Mouse (Mus musculus) megakaryocyte-erythroid progenitor cell, adult 5-6 weeks (primary cell): Measurements from ENCODE around the gene Stk31. TPM values are rescaled to one million over a fixed set of nuclear protein-coding genes. Genes with fewer than 3 reads are reported as not detected.

Source experiments
- total RNA-seq, 2 experiments: library from RNA; stranded (forward) in 1 of 2; stranded (reverse) in 1 of 2; fragments of 200-1000, 215-1000 nt in 1 of 2; fragments of >200 nt in 1 of 2; fragmentation: Nextera tagmentation in 1 of 2; gene quantifications; 2 replicates each; pipeline ENCODE4 v1.2.3; 2014 to 2017

The Stk31 gene
- total RNA-seq, 2 experiments from 2014 or later, result not detected

Other genes with a start within 250 kb of the Stk31 start
- gene Igf2bp3, start 180.6 kb upstream of the Stk31 start, total RNA-seq (2014; fragmentation: Nextera tagmentation), result 0.17 TPM in 1 of 2 replicates, not detected in the other
- not detected in 2 replicates for gene Igf2bp3, start 180.6 kb upstream of the Stk31 start, total RNA-seq (2017)
- gene Tra2a, start 131.6 kb upstream of the Stk31 start, total RNA-seq (2014; fragmentation: Nextera tagmentation), result 160 and 198 TPM in 2 replicates
- 184 and 193 TPM in 2 replicates for gene Tra2a, start 131.6 kb upstream of the Stk31 start, total RNA-seq (2017)
- 0.70 and 3.1 TPM in 2 replicates for gene Ccdc126, start 76.3 kb upstream of the Stk31 start, total RNA-seq (2014; fragmentation: Nextera tagmentation)
- gene Ccdc126, start 76.3 kb upstream of the Stk31 start, total RNA-seq (2017), result 0.94 and 2.1 TPM in 2 replicates
- gene Fam221a, start 27.9 kb upstream of the Stk31 start, total RNA-seq (2014; fragmentation: Nextera tagmentation), result 6.6 and 7.5 TPM in 2 replicates
- 1.2 and 2.0 TPM in 2 replicates for gene Fam221a, start 27.9 kb upstream of the Stk31 start, total RNA-seq (2017)